Mouse (Mus musculus) ES-Bruce4 (cell line): Measurements from ENCODE around the gene Rsph3a.

Source experiments
- CTCF ChIP-seq: IDR thresholded peaks from one replicate; pipeline ENCODE4 v1.8.1; 2011; ENCODE audit warnings: low read depth, low read length
- EP300 ChIP-seq: IDR thresholded peaks from 2 replicates; pipeline ENCODE4 v1.6.1; 2011; ENCODE audit warnings: low read depth, low read length; ENCODE audit not compliant: insufficient read depth

GRCm38 (mm10) chr17:7902362-7902761 is 43.1 kb upstream of the Rsph3a start:
- no peak for TF ChIP-seq EP300
- no peak for TF ChIP-seq CTCF
